Mouse (Mus musculus): Measurements from ENCODE around the gene Cacna1i. TPM values are rescaled to one million over a fixed set of nuclear protein-coding genes. Genes with fewer than 3 reads are reported as not detected.

Cacna1i gene
- polyA plus RNA-seq, 1 experiment from 2014 or later: 0.32 TPM

DNA sequence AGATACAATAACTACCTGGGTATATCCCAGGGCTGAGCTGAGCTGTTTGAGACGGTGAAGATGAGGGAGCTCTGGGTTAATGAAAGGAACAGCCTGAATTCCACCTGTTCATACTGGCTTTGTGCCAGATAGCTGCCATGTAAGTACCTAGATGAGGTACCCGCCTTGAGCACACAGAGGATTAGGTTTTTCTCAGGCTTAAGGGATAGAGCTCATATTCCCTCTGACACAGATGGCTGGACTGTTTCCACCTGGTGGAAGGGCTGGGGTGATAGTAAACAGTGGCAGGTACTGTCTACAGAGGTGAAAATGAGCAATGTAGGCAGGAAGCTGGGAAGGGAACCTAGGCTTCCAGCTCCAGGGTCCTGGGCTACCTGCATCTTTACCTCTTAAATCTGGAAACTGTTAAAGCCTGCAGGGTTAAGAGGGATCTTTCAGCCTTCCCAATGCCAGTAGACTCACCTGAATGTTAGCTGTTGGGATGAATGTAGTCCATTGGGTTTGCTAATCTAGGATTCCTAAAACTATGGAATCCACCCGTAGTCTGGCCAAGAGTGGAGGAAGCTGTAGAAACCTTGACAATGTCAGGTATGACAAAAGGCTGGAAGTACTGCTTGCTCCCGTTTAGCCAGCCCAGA lies 29.3 kb upstream of the Cacna1i start:
- WGBS: 30% methylated on average over 4 of the region's 4 CpGs
- ATAC-seq: no peak
- Histone ChIP-seq H3K4me2 (replicated peaks) (peak overlapping the region; percentile 98), H3K9me3 (no peaks in the 10 kb centered on the region), H3K27me3 (no peaks in the 10 kb centered on the region), H3K9ac (replicated peaks) (peak overlapping the region; percentile 100; the same call in 1 of the 2 replicates), H3K36me3 (peaks cover 45% of the 10 kb centered on the region), H3K27ac (peak overlapping the region; percentile 98), H3K4me3 (replicated peaks) (peak overlapping the region; percentile 100), H3K4me1 (replicated peaks) (peaks cover 42% of the 10 kb centered on the region)

GRCm38 (mm10) chr15:80258240-80259170 lies 28.5 kb upstream of the Cacna1i start:
- Histone ChIP-seq H3K9ac (replicated peaks) (peak overlapping the region; percentile 100; the same call in 1 of the 2 replicates), H3K27ac (peak overlapping the region; percentile 98), H3K4me3 (replicated peaks) (0 out of 2 replicates have a peak overlapping the region, but pooled peaks have one; percentile 7), H3K9me3 (no peaks in the 10 kb centered on the region), H3K36me3 (peaks cover 45% of the 10 kb centered on the region), H3K4me1 (replicated peaks) (peaks cover 50% of the 10 kb centered on the region), H3K4me2 (replicated peaks) (peak overlapping the region; percentile 4; the same call in 1 of the 2 replicates), H3K27me3 (no peaks in the 10 kb centered on the region)
- 66% methylated on average over 11 of the region's 11 CpGs for WGBS
- no peak for ATAC-seq

GRCm38 (mm10) chr15:80259406-80260045 lies 27.5 kb upstream of the Cacna1i start:
- Histone ChIP-seq H3K4me1 (replicated peaks) (peaks cover 43% of the 10 kb centered on the region), H3K27ac (peak overlapping the region; percentile 60), H3K36me3 (peaks cover 45% of the 10 kb centered on the region), H3K27me3 (no peaks in the 10 kb centered on the region), H3K9me3 (no peaks in the 10 kb centered on the region), H3K9ac (replicated peaks) (no peak overlapping the region), H3K4me2 (replicated peaks) (no peak overlapping the region), H3K4me3 (replicated peaks) (no peak overlapping the region)
- no peak for ATAC-seq
- WGBS: 73% methylated on average over 8 of the region's 8 CpGs

GRCm38 (mm10) chr15:80260677-80261076 lies 26.4 kb upstream of the Cacna1i start:
- 13% methylated on average over 3 of the region's 3 CpGs for WGBS
- H3K27me3 ChIP-seq: no peaks in the 10 kb centered on the region
- ATAC-seq: no peak
- no peak overlapping the region for H3K4me2 ChIP-seq (replicated peaks)
- no peaks in the 10 kb centered on the region for H3K9me3 ChIP-seq
- H3K36me3 ChIP-seq: peaks cover 45% of the 10 kb centered on the region
- no peak overlapping the region for H3K4me3 ChIP-seq (replicated peaks)
- peaks cover 45% of the 10 kb centered on the region for H3K4me1 ChIP-seq (replicated peaks)
- no peak overlapping the region; the same call in 1 of the 2 replicates for H3K27ac ChIP-seq
- no peak overlapping the region for H3K9ac ChIP-seq (replicated peaks)

DNA sequence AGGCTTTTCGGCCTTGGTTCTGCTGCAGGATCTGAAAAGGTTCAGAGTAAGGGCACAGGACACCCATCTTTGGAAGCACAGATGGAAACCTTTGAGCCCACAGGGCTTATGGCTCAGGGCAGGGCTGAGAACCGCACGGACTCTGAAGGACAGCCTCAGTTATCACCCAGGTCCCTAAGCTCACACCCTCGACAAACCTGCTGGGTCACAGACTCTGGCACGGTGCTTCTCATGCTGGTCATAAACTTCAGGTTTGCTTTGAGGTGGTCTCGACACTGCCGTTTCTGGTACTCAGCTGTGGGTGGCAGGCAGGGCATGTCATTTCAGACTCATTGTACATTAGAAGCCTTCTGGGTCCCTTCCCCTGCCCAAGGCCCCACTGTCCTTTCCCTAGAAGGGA lies 25.9 kb upstream of the Cacna1i start:
- H3K4me3 ChIP-seq (replicated peaks): no peak overlapping the region
- H3K27me3 ChIP-seq: no peaks in the 10 kb centered on the region
- peaks cover 45% of the 10 kb centered on the region for H3K4me1 ChIP-seq (replicated peaks)
- peaks cover 45% of the 10 kb centered on the region for H3K36me3 ChIP-seq
- H3K27ac ChIP-seq: no peak overlapping the region
- H3K9me3 ChIP-seq: no peaks in the 10 kb centered on the region
- H3K4me2 ChIP-seq (replicated peaks): no peak overlapping the region
- ATAC-seq: no peak
- no peak overlapping the region for H3K9ac ChIP-seq (replicated peaks)
- 85% methylated on average over 7 of the region's 7 CpGs for WGBS

GRCm38 (mm10) chr15:80263610-80264575 lies 23.1 kb upstream of the Cacna1i start, which contains the start of gene Rps19bp1:
TSS of gene Rps19bp1 (minus strand) at chr15:80264315.
- Histone ChIP-seq H3K27me3 (no peaks in the 10 kb centered on the region), H3K4me2 (replicated peaks) (peak within 1 kb of the TSS; percentile 72), H3K27ac (peak within 1 kb of the TSS; percentile 64), H3K4me3 (replicated peaks) (peak within 1 kb of the TSS; percentile 89), H3K4me1 (replicated peaks) (peaks cover 19% of the 10 kb centered on the region), H3K9me3 (no peaks in the 10 kb centered on the region), H3K9ac (replicated peaks) (peak within 1 kb of the TSS; percentile 89), H3K36me3 (peaks cover 18% of the 10 kb centered on the region)
- WGBS: 2% methylated on average over 66 of the region's 66 CpGs
- ATAC-seq: peak; percentile 92

GRCm38 (mm10) chr15:80266281-80266680 lies 20.8 kb upstream of the Cacna1i start:
- Histone ChIP-seq H3K27me3 (no peaks in the 10 kb centered on the region), H3K9ac (replicated peaks) (no peak overlapping the region), H3K4me1 (replicated peaks) (peaks cover 19% of the 10 kb centered on the region), H3K9me3 (no peaks in the 10 kb centered on the region), H3K36me3 (no peaks in the 10 kb centered on the region), H3K27ac (no peak overlapping the region), H3K4me3 (replicated peaks) (no peak overlapping the region), H3K4me2 (replicated peaks) (no peak overlapping the region)
- WGBS: 0% methylated on average over 2 of the region's 2 CpGs
- ATAC-seq: peak; percentile 61

DNA sequence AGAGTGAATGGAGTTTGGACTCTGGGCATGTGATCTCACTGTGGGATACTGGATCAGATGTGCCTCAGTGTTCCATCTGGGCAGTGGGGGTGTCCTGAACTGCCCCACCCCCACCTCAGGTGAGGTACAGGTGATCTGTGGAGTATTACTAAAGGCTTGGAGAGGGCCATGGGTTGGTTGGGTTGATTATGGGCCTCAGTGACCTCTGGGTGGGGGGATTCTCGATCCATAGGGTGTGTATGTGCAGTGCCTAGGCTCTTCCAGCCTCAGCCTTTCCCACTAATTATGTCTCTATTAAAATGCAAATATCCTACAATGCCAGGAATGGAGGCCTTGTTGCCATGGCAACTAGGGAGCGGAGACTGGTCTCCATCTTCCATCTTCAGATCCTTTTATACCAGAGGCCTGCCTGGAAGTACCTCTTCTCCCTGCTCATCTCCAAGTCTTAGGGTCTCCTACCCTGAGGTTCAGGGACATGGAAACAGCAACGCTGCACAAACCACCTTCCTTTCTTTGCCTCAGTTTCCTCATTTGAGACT lies 15.1 kb upstream of the Cacna1i start:
- H3K27me3 ChIP-seq: peaks cover 25% of the 10 kb centered on the region
- H3K4me2 ChIP-seq (replicated peaks): no peak overlapping the region
- no peak for ATAC-seq
- H3K27ac ChIP-seq: no peak overlapping the region
- 42% methylated on average over 3 of the region's 3 CpGs for WGBS
- no peaks in the 10 kb centered on the region for H3K9me3 ChIP-seq
- no peak overlapping the region for H3K9ac ChIP-seq (replicated peaks)
- H3K4me1 ChIP-seq (replicated peaks): peaks cover 8% of the 10 kb centered on the region
- H3K36me3 ChIP-seq: no peaks in the 10 kb centered on the region
- H3K4me3 ChIP-seq (replicated peaks): no peak overlapping the region

- Histone ChIP-seq H3K4me2 (replicated peaks) (no peak overlapping the region), H3K4me1 (replicated peaks) (peaks cover 9% of the 10 kb centered on the region), H3K27ac (no peak overlapping the region), H3K27me3 (peaks cover 44% of the 10 kb centered on the region), H3K9me3 (no peaks in the 10 kb centered on the region), H3K4me3 (replicated peaks) (no peak overlapping the region), H3K36me3 (no peaks in the 10 kb centered on the region), H3K9ac (replicated peaks) (no peak overlapping the region)
- 0 out of 2 replicates have a peak, but pooled peaks have one; percentile 32 for ATAC-seq
- 44% methylated on average over 9 of the region's 9 CpGs for WGBS
These were observed 9.9 kb upstream of the Cacna1i start for GRCm38 (mm10) chr15:80277107-80277506.

GRCm38 (mm10) chr15:80277625-80278024 lies 9.4 kb upstream of the Cacna1i start:
- Histone ChIP-seq H3K27me3 (peaks cover 48% of the 10 kb centered on the region), H3K4me3 (replicated peaks) (no peak overlapping the region), H3K36me3 (no peaks in the 10 kb centered on the region), H3K4me2 (replicated peaks) (no peak overlapping the region), H3K4me1 (replicated peaks) (peaks cover 6% of the 10 kb centered on the region; the same call in 1 of the 2 replicates), H3K9me3 (no peaks in the 10 kb centered on the region), H3K27ac (no peak overlapping the region), H3K9ac (replicated peaks) (no peak overlapping the region)
- no peak for ATAC-seq
- WGBS: 5% methylated on average over 5 of the region's 6 CpGs

Measured in midbrain, embryonic 13.5 days (tissue).